Mouse (Mus musculus) limb, embryonic 13.5 days (tissue): ENCODE results near the gene Rln3. TPM values are rescaled to one million over a fixed set of nuclear protein-coding genes. Genes with fewer than 3 reads are reported as not detected.

ENCODE experiments used
- ATAC-seq: fragments of 200-750 bp; cut with Nextera tagmentation; 2 replicates; pipeline ENCODE4 v1.8.0; 2017; ENCODE audit warnings: low read depth, moderate number of reproducible peaks, moderate TSS enrichment; ENCODE audit not compliant: low FRiP score
- H3K27ac ChIP-seq: fragments of 300-500 bp; sonication (generic); 2 replicates; pipeline ENCODE4 v1.5.1; 2015; ENCODE audit warnings: inconsistent platforms, mild to moderate bottlenecking, moderate library complexity
- H3K27me3 ChIP-seq: fragments of 300-500 bp; sonication (generic); 2 replicates; pipeline ENCODE4 v1.6.1; 2015; ENCODE audit warnings: mild to moderate bottlenecking, inconsistent platforms
- H3K36me3 ChIP-seq: fragments of 300-500 bp; sonication (generic); 2 replicates; pipeline ENCODE4 v1.6.1; 2015; ENCODE audit warnings: inconsistent platforms, mild to moderate bottlenecking, moderate library complexity
- H3K4me1 ChIP-seq: fragments of 300-500 bp; sonication (generic); 2 replicates; pipeline ENCODE4 v1.6.1; 2015; ENCODE audit warnings: inconsistent platforms
- H3K4me2 ChIP-seq: fragments of 300-500 bp; sonication (generic); replicated peaks from 2 replicates; pipeline ENCODE4 v1.6.1; 2015; ENCODE audit warnings: inconsistent platforms, mild to moderate bottlenecking, moderate library complexity
- H3K4me3 ChIP-seq: fragments of 300-500 bp; sonication (generic); 2 replicates; pipeline ENCODE4 v1.5.1; 2015; ENCODE audit warnings: moderate library complexity, mild to moderate bottlenecking, inconsistent platforms
- H3K9ac ChIP-seq: fragments of 300-500 bp; sonication (generic); 2 replicates; pipeline ENCODE4 v1.6.1; 2015; ENCODE audit warnings: mild to moderate bottlenecking, inconsistent platforms
- H3K9me3 ChIP-seq: fragments of 300-500 bp; sonication (generic); 2 replicates; pipeline ENCODE4 v1.6.1; 2016; ENCODE audit warnings: inconsistent platforms
- WGBS: fragments of 180-500 bp; shearing (Covaris S2); methylation state at CpG from one replicate; pipeline ENCODE4 v1.1.7; 2015; 5-methylcytosine and 5-hydroxymethylcytosine counted together
- polyA plus RNA-seq: library from polyadenylated mRNA; unstranded; fragments of >200 nt; fragmentation: Nextera tagmentation; extraction: Ambion mirVana; gene quantifications from 2 replicates; pipeline ENCODE4 v1.2.1, GENCODE M21; 2015

The Rln3 gene
- polyA plus RNA-seq, 1 experiment from 2014 or later: not detected

GRCm38 (mm10) chr8:84038015-84038414 is 6.8 kb downstream of the Rln3 start:
- no peak for ATAC-seq
- Histone ChIP-seq H3K9ac (no peak overlapping the region), H3K27ac (no peak overlapping the region), H3K4me3 (no peak overlapping the region), H3K36me3 (no peaks in the 10 kb centered on the region), H3K27me3 (peaks cover 61% of the 10 kb centered on the region), H3K4me1 (peaks cover 12% of the 10 kb centered on the region), H3K9me3 (no peaks in the 10 kb centered on the region), H3K4me2 (no peak overlapping the region)
- 71% methylated on average over 5 of the region's 5 CpGs for WGBS

GRCm38 (mm10) chr8:84032777-84033176 is 12.0 kb downstream of the Rln3 start:
- no peak overlapping the region for H3K27ac ChIP-seq
- peaks cover 24% of the 10 kb centered on the region for H3K27me3 ChIP-seq
- no peak overlapping the region for H3K4me3 ChIP-seq
- H3K9ac ChIP-seq: no peak overlapping the region
- H3K4me1 ChIP-seq: no peaks in the 10 kb centered on the region
- no peak for ATAC-seq
- H3K4me2 ChIP-seq: no peak overlapping the region
- WGBS: 70% methylated on average over 4 of the region's 4 CpGs
- H3K36me3 ChIP-seq: no peaks in the 10 kb centered on the region
- no peaks in the 10 kb centered on the region for H3K9me3 ChIP-seq

- no peak overlapping the region for H3K4me2 ChIP-seq
- H3K9me3 ChIP-seq: no peaks in the 10 kb centered on the region
- no peak overlapping the region for H3K9ac ChIP-seq
- no peaks in the 10 kb centered on the region for H3K36me3 ChIP-seq
- peaks cover 13% of the 10 kb centered on the region for H3K4me1 ChIP-seq
- H3K27me3 ChIP-seq: peaks cover 44% of the 10 kb centered on the region
- ATAC-seq: no peak
- WGBS: 84% methylated on average over 5 of the region's 5 CpGs
- no peak overlapping the region for H3K27ac ChIP-seq
- no peak overlapping the region for H3K4me3 ChIP-seq
These were observed 15.5 kb downstream of the Rln3 start for GRCm38 (mm10) chr8:84029272-84029671.

GRCm38 (mm10) chr8:84027449-84027848 is 17.4 kb downstream of the Rln3 start:
- Histone ChIP-seq H3K9me3 (no peaks in the 10 kb centered on the region), H3K4me1 (peaks cover 18% of the 10 kb centered on the region)
- 15% methylated on average over 10 of the region's 10 CpGs for WGBS

GRCm38 (mm10) chr8:84025863-84026262 is 18.9 kb downstream of the Rln3 start:
- Histone ChIP-seq H3K4me1 (peaks cover 26% of the 10 kb centered on the region), H3K4me3 (peak overlapping the region; percentile 53), H3K27me3 (peaks cover 71% of the 10 kb centered on the region), H3K9ac (peak overlapping the region; percentile 70), H3K27ac (no peak overlapping the region), H3K36me3 (no peaks in the 10 kb centered on the region), H3K9me3 (no peaks in the 10 kb centered on the region), H3K4me2 (peak overlapping the region; percentile 83)
- peak; percentile 86 for ATAC-seq
- WGBS: 2% methylated on average over 41 of the region's 41 CpGs

More at GRCm38 (mm10) chr8:84027449-84027848, 17.4 kb downstream of the Rln3 start:
- ATAC-seq: no peak
- no peak overlapping the region for H3K4me3 ChIP-seq
- H3K36me3 ChIP-seq: no peaks in the 10 kb centered on the region
- no peak overlapping the region for H3K27ac ChIP-seq
- H3K27me3 ChIP-seq: peaks cover 55% of the 10 kb centered on the region
- H3K9ac ChIP-seq: no peak overlapping the region
- no peak overlapping the region for H3K4me2 ChIP-seq

GRCm38 (mm10) chr8:84024171-84024570 is 20.6 kb downstream of the Rln3 start:
- no peak for ATAC-seq
- no peak overlapping the region for H3K4me3 ChIP-seq
- peaks cover 86% of the 10 kb centered on the region for H3K27me3 ChIP-seq
- no peak overlapping the region for H3K9ac ChIP-seq
- H3K36me3 ChIP-seq: no peaks in the 10 kb centered on the region
- H3K9me3 ChIP-seq: no peaks in the 10 kb centered on the region
- peaks cover 26% of the 10 kb centered on the region for H3K4me1 ChIP-seq
- WGBS: 16% methylated on average over 10 of the region's 10 CpGs
- no peak overlapping the region for H3K27ac ChIP-seq
- H3K4me2 ChIP-seq: no peak overlapping the region

DNA sequence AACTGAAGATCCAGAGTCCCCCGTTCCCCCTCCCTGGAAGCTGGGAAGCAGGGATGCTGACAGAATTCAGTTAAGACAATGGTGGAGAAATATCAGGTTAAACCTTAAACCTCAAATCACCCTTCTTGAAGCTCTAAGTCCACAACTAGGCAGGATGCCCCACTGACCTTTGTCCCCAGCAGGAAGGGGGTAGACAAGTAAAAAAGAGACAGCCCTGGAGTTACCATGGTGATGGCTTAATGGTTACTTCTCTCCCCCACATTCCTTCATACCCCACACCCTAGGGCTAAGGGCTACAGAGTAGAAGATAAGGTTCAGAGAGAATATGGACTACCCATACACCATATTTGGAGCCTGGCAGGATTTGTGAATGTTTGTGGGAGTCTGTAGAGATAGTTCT is 21.2 kb downstream of the Rln3 start:
- H3K36me3 ChIP-seq: no peaks in the 10 kb centered on the region
- ATAC-seq: no peak
- peaks cover 26% of the 10 kb centered on the region for H3K4me1 ChIP-seq
- no peak overlapping the region for H3K27ac ChIP-seq
- no peaks in the 10 kb centered on the region for H3K9me3 ChIP-seq
- H3K9ac ChIP-seq: no peak overlapping the region
- 43% methylated on average over 1 of the region's 1 CpGs for WGBS
- no peak overlapping the region for H3K4me3 ChIP-seq
- no peak overlapping the region for H3K4me2 ChIP-seq
- peaks cover 82% of the 10 kb centered on the region for H3K27me3 ChIP-seq

GRCm38 (mm10) chr8:84023085-84023484 is 21.7 kb downstream of the Rln3 start:
- H3K9ac ChIP-seq: no peak overlapping the region
- H3K4me2 ChIP-seq: no peak overlapping the region
- H3K4me1 ChIP-seq: peaks cover 26% of the 10 kb centered on the region
- no peak overlapping the region for H3K27ac ChIP-seq
- no peak overlapping the region for H3K4me3 ChIP-seq
- no peaks in the 10 kb centered on the region for H3K9me3 ChIP-seq
- H3K27me3 ChIP-seq: peaks cover 81% of the 10 kb centered on the region
- WGBS: 20% methylated on average over 5 of the region's 5 CpGs
- ATAC-seq: no peak
- no peaks in the 10 kb centered on the region for H3K36me3 ChIP-seq

- Histone ChIP-seq H3K9ac (no peak overlapping the region), H3K4me3 (no peak overlapping the region), H3K4me1 (peaks cover 22% of the 10 kb centered on the region), H3K36me3 (no peaks in the 10 kb centered on the region), H3K4me2 (peak overlapping the region; percentile 36), H3K9me3 (no peaks in the 10 kb centered on the region), H3K27ac (no peak overlapping the region), H3K27me3 (peaks cover 67% of the 10 kb centered on the region)
- 41% methylated on average over 12 of the region's 12 CpGs for WGBS
- no peak for ATAC-seq
These were observed 23.2 kb downstream of the Rln3 start for GRCm38 (mm10) chr8:84021569-84021968.

- 9% methylated on average over 18 of the region's 18 CpGs for whole genome bisulfite sequencing
- no peak within 1 kb of the TSS for H3K9ac ChIP-seq
- peaks cover 17% of the 10 kb centered on the region for H3K4me1 ChIP-seq
- H3K9me3 ChIP-seq: no peaks in the 10 kb centered on the region
- H3K4me3 ChIP-seq: no peak within 1 kb of the TSS
- no peak for ATAC-seq
- H3K4me2 ChIP-seq: peak within 1 kb of the TSS; percentile 36
- H3K27ac ChIP-seq: no peak within 1 kb of the TSS
- no peaks in the 10 kb centered on the region for H3K36me3 ChIP-seq
- H3K27me3 ChIP-seq: peaks cover 62% of the 10 kb centered on the region
These were observed 23.7 kb downstream of the Rln3 start, which contains the start of gene Palm3 for GRCm38 (mm10) chr8:84021096-84021495. Gene Palm3 (plus strand): TSS chr8:84021471.

- H3K27ac ChIP-seq: no peak overlapping the region
- no peak for ATAC-seq
- no peak overlapping the region for H3K9ac ChIP-seq
- 81% methylated on average over 9 of the region's 9 CpGs for WGBS
- H3K4me1 ChIP-seq: peaks cover 13% of the 10 kb centered on the region
- no peaks in the 10 kb centered on the region for H3K36me3 ChIP-seq
- no peak overlapping the region for H3K4me2 ChIP-seq
- no peaks in the 10 kb centered on the region for H3K9me3 ChIP-seq
- H3K4me3 ChIP-seq: no peak overlapping the region
- H3K27me3 ChIP-seq: peaks cover 49% of the 10 kb centered on the region
These were observed 25.1 kb downstream of the Rln3 start for GRCm38 (mm10) chr8:84019738-84020137.

DNA sequence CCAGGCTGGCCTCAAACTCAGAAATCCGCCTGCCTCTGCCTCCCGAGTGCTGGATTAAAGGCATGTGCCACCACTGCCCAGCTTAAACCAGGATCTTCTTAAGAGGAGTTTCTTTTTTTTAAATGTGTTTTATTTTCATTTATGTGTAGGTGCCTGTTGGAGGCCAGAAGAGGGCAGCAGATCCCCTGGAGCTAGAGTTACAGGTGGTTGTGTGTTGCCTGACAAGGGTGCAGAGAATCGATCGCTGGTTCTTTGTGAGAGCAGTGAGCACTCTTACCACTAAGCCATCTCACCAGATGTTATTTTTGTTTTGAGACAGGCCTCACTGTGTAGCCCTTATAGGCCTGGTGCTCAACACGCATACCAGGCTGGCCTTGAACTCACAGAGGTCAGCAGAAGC is 29.0 kb downstream of the Rln3 start:
- Histone ChIP-seq H3K9me3 (no peaks in the 10 kb centered on the region), H3K36me3 (no peaks in the 10 kb centered on the region), H3K4me1 (peaks cover 16% of the 10 kb centered on the region), H3K4me2 (no peak overlapping the region), H3K27me3 (peaks cover 52% of the 10 kb centered on the region), H3K27ac (no peak overlapping the region), H3K9ac (no peak overlapping the region), H3K4me3 (no peak overlapping the region)
- WGBS: 91% methylated on average over 5 of the region's 5 CpGs
- no peak for ATAC-seq

DNA sequence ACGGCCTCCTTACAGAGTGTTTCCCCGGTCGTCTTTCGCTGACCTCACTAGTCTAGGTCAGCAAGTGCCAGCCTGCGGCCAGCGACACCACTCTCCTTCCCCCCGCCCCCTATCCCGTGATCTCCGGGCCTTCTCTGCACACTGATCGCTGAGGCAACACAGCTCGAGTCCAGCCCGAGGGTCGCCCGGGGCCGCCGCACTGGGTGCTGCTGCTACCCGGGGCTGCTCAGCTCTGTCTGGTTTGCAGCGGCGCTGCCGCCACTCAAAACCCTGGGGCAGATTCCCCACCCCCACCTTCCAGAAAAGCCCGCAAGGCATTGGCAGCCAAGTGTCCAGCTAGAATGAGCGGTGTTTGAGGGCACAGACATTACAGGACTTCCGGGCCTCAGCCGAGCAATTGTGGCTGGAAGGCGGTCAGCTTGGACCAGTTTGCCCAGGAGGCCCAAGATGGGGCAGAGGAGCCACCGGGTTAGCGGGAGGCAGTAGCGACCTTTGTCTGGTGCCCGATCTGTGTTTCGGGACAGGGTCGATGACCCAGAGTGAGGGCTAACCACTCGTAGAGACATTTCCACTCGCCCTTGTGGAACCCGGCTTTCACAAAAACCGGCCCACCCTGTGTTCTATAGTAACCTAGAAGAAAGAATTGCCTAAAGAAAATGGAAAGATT is 32.2 kb downstream of the Rln3 start:
- Histone ChIP-seq H3K27me3 (peaks cover 44% of the 10 kb centered on the region), H3K9me3 (no peaks in the 10 kb centered on the region), H3K36me3 (no peaks in the 10 kb centered on the region), H3K4me2 (peak overlapping the region; percentile 96), H3K9ac (peak overlapping the region; percentile 58), H3K4me1 (peaks cover 30% of the 10 kb centered on the region), H3K4me3 (peak overlapping the region; percentile 58), H3K27ac (no peak overlapping the region)
- 7% methylated on average over 35 of the region's 35 CpGs for WGBS
- ATAC-seq: no peak
